Mouse (Mus musculus): ENCODE data around the gene Pld3. TPM values are rescaled to one million over a fixed set of nuclear protein-coding genes. Genes with fewer than 3 reads are reported as not detected.

Gene Pld3
- 117 and 156 TPM in 2 replicates for polyA plus RNA-seq (2012; rRNA removed; ENCODE audit: low replicate concordance)

DNA sequence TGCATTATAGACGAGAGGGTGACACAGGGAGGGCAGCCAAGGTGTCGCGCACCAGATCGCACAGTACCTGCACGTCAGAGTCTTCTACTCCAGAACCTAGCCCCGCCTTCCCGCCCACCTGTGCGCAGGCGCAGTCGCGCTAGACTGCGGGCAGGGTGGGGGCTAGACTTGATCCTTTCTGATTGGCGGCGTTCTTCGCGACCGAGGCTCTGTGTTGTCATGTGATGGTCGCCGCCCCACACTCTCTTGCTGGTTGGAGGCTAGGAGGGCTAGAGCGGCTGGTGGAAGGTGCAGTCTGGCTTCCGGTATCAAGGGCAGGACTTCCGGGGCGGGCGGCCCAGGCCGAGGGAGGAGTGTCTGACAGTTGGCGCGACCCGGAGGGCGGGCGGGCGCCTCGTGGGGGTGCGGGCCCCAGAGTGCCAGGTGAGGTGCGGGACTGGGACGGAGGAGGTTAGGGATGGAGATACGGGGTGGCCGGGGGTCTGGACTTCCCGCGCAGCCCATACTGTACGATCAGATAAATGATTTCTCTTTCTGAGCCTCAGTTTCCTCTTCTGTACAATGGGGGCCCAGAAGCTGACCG is at the start of gene Pld3, which contains the start of gene 2310022A10Rik:
TSS of gene Pld3 (minus strand) at position 288 of the 583 bp plus-strand sequence.
TSS of gene 2310022A10Rik (plus strand) at position 303 of the 583 bp plus-strand sequence.

DNA sequence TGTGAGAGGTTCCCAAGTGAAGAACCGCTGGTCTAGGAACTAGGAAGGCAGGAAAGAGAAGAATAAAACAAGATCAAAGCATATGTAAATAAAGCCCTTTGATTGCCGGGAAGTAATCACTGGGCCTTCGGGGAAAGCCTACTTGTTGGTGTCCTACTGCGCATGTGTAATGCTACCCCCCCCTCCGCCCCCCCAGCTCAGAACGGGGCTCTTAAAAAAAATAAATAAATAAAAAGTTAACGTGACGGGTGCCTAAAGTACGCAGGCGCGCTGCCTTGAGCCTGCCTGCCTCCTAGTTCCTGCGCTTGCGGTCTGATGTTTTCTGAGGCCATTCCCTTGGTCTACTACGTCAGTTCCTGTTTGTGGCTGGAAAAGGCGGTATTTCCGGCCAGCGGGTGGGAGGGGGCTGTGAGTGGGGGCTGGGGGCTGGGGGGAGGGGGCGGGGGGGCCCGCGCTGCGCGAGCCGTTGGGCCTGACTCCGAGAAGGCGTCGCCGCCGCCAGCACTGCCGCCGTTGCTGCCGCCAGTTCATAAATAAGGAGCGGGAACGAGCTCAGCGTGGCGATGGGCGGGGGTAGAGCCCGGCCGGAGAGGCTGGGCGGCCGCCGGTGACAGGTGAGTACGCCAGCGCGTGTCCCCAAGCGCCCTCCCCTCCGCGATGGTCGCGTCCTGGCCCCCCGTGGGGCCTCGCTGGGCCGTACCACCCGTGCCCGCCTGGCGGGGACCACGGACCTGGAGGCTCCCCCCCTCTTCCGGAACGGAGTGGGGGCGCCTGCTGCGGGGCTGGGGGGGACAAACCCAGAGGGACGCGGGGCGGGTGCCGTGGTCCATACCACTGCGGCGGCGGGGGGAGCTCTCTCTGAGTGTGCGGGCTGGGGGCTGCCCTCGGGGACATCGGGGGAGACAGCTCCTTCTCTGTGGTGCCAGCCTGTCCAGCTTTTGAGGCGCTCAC is 38.5 kb upstream of the Pld3 start, which contains the start of gene Akt2:
TSS of gene Akt2 (plus strand) at position 287 of the 951 bp plus-strand sequence.

GRCm38 (mm10) chr7:27522967-27523366 is 30.1 kb downstream of the Pld3 start, which contains the start of gene Hipk4:
TSS of gene Hipk4 (plus strand) at chr7:27523267.

GRCm38 (mm10) chr7:27499036-27499435 is 54.0 kb downstream of the Pld3 start, which contains the start of gene Prx:
TSS of gene Prx (plus strand) at chr7:27499324.

GRCm38 (mm10) chr7:27486770-27487697 is 66.0 kb downstream of the Pld3 start, which contains the start of gene Sertad1:
TSS of gene Sertad1 (plus strand) at chr7:27486910.

Other genes starting within 250 kb of the Pld3 start
- 418 and 455 TPM in 2 replicates for gene Ltbp4, start 215.5 kb downstream of the Pld3 start, polyA plus RNA-seq (2012; rRNA removed; ENCODE audit: low replicate concordance)
- 52.2 and 84.5 TPM in 2 replicates for gene Shkbp1, start 197.2 kb downstream of the Pld3 start, polyA plus RNA-seq (2012; rRNA removed; ENCODE audit: low replicate concordance)
- gene Gm20479, start 195.8 kb downstream of the Pld3 start, polyA plus RNA-seq (2012; rRNA removed; ENCODE audit: low replicate concordance) = 3.5 TPM in 1 of 2 replicates, not detected in the other
- 0.20 and 1.8 TPM in 2 replicates for gene Sptbn4, start 105.5 kb downstream of the Pld3 start, polyA plus RNA-seq (2012; rRNA removed; ENCODE audit: low replicate concordance)
- gene Blvrb, start 105.2 kb downstream of the Pld3 start, polyA plus RNA-seq (2012; rRNA removed; ENCODE audit: low replicate concordance) = 102 and 175 TPM in 2 replicates
- 13.2 and 20.4 TPM in 2 replicates for gene Sertad3, start 79.5 kb downstream of the Pld3 start, polyA plus RNA-seq (2012; rRNA removed; ENCODE audit: low replicate concordance)
- 20.8 and 33.0 TPM in 2 replicates for gene Sertad1, start 66.3 kb downstream of the Pld3 start, polyA plus RNA-seq (2012; rRNA removed; ENCODE audit: low replicate concordance)
- 1.5 and 2.9 TPM in 2 replicates for gene Prx, start 53.9 kb downstream of the Pld3 start, polyA plus RNA-seq (2012; rRNA removed; ENCODE audit: low replicate concordance)
- gene Hipk4, start 30.0 kb downstream of the Pld3 start, polyA plus RNA-seq (2012; rRNA removed; ENCODE audit: low replicate concordance) = 0.66 and 1.7 TPM in 2 replicates
- 17.1 and 28.1 TPM in 2 replicates for gene 2310022A10Rik, start within 50 bp of the Pld3 start, polyA plus RNA-seq (2012; rRNA removed; ENCODE audit: low replicate concordance)
- gene Akt2, start 38.3 kb upstream of the Pld3 start, polyA plus RNA-seq (2012; rRNA removed; ENCODE audit: low replicate concordance) = 195 and 320 TPM in 2 replicates
- not detected in 2 replicates for gene Ttc9b, start 100.7 kb upstream of the Pld3 start, polyA plus RNA-seq (2012; rRNA removed; ENCODE audit: low replicate concordance)
- gene Map3k10, start 121.4 kb upstream of the Pld3 start, polyA plus RNA-seq (2012; rRNA removed; ENCODE audit: low replicate concordance) = 25.4 and 35.7 TPM in 2 replicates
- 0.40 and 0.42 TPM in 2 replicates for gene Zfp607b, start 136.1 kb upstream of the Pld3 start, polyA plus RNA-seq (2012; rRNA removed; ENCODE audit: low replicate concordance)
- 1.8 and 3.2 TPM in 2 replicates for gene Zfp60, start 178.2 kb upstream of the Pld3 start, polyA plus RNA-seq (2012; rRNA removed; ENCODE audit: low replicate concordance)

All from subcutaneous adipose tissue, adult 2 months (tissue).